Mouse (Mus musculus) neural tube, embryonic 11.5 days (tissue): ENCODE data around the gene Gm525. TPM values are rescaled to one million over a fixed set of nuclear protein-coding genes. Genes with fewer than 3 reads are reported as not detected.
A peak's percentile ranks its signal among the peaks of the same experiment; 100 is the strongest.

ENCODE experiments used
- ATAC-seq: fragments of 200-750 bp; cut with Nextera tagmentation; 2 replicates; pipeline ENCODE4 v1.8.0; 2017; ENCODE audit warnings: moderate number of reproducible peaks, mild to moderate bottlenecking, moderate TSS enrichment, moderate library complexity; ENCODE audit not compliant: insufficient read depth, low FRiP score, low TSS enrichment
- DNase-seq: peaks from one replicate; pipeline ENCODE4 v3.0.0-alpha.2; 2015; ENCODE audit warnings: low spot score
- H3K27ac ChIP-seq: fragments of 300-500 bp; sonication (generic); 2 replicates; pipeline ENCODE4 v1.5.1; 2014; ENCODE audit warnings: low read depth, mild to moderate bottlenecking, low read length
- H3K27me3 ChIP-seq: fragments of 300-500 bp; sonication (generic); 2 replicates; pipeline ENCODE4 v1.6.1; 2014; ENCODE audit warnings: mild to moderate bottlenecking, low read length, mixed read lengths; ENCODE audit not compliant: control insufficient read depth, insufficient read depth
- H3K36me3 ChIP-seq: fragments of 300-500 bp; sonication (generic); 2 replicates; pipeline ENCODE4 v1.6.1; 2014; ENCODE audit warnings: mild to moderate bottlenecking, low read length, moderate library complexity, mixed read lengths; ENCODE audit not compliant: control insufficient read depth, insufficient read depth
- H3K4me1 ChIP-seq: fragments of 300-500 bp; sonication (generic); 2 replicates; pipeline ENCODE4 v1.6.1; 2014; ENCODE audit warnings: low read length, mixed read lengths; ENCODE audit not compliant: control insufficient read depth, insufficient read depth
- H3K4me2 ChIP-seq: fragments of 300-500 bp; sonication (generic); 2 replicates; pipeline ENCODE4 v1.6.1; 2014; ENCODE audit warnings: low read depth, mild to moderate bottlenecking, moderate library complexity
- H3K4me3 ChIP-seq: fragments of 300-500 bp; sonication (generic); 2 replicates; pipeline ENCODE4 v1.5.1; 2014; ENCODE audit warnings: low read depth, low read length
- H3K9ac ChIP-seq: fragments of 300-500 bp; sonication (generic); 2 replicates; pipeline ENCODE4 v1.6.1; 2014; ENCODE audit warnings: mild to moderate bottlenecking, low read length
- H3K9me3 ChIP-seq: fragments of 300-500 bp; sonication (generic); 2 replicates; pipeline ENCODE4 v1.6.1; 2016; ENCODE audit warnings: low read length; ENCODE audit not compliant: control insufficient read depth
- WGBS: fragments of 180-500 bp; shearing (Covaris S2); extraction: QIAGEN DNeasy Blood & Tissue Kit; methylation state at CpG from one replicate; pipeline ENCODE4 v1.1.7; 2014; 5-methylcytosine and 5-hydroxymethylcytosine counted together
- polyA plus RNA-seq: library from polyadenylated mRNA; unstranded; fragments of >200 nt; fragmentation: Nextera tagmentation; extraction: Ambion mirVana; gene quantifications from 2 replicates; pipeline ENCODE4 v1.2.1, GENCODE M21; 2014

The Gm525 gene
- polyA plus RNA-seq, 1 experiment from 2014 or later: not detected

GRCm38 (mm10) chr11:89067301-89067822, 6.3 kb upstream of the Gm525 start:
- no peak for ATAC-seq

GRCm38 (mm10) chr11:89067871-89068490, 5.7 kb upstream of the Gm525 start:
- Histone ChIP-seq H3K4me2 (no peak overlapping the region), H3K27ac (no peak overlapping the region), H3K9ac (no peak overlapping the region), H3K27me3 (no peaks in the 10 kb centered on the region), H3K36me3 (no peaks in the 10 kb centered on the region), H3K4me1 (no peaks in the 10 kb centered on the region), H3K4me3 (no peak overlapping the region), H3K9me3 (no peaks in the 10 kb centered on the region)
- 67% methylated on average over 11 of the region's 11 CpGs for WGBS
- no peak for DNase-seq
- ATAC-seq: no peak

More at GRCm38 (mm10) chr11:89067301-89067822, 6.3 kb upstream of the Gm525 start:
- Histone ChIP-seq H3K9ac (no peak overlapping the region), H3K4me1 (no peaks in the 10 kb centered on the region), H3K36me3 (no peaks in the 10 kb centered on the region), H3K9me3 (no peaks in the 10 kb centered on the region), H3K27ac (no peak overlapping the region), H3K4me2 (no peak overlapping the region), H3K4me3 (no peak overlapping the region), H3K27me3 (no peaks in the 10 kb centered on the region)
- 59% methylated on average over 6 of the region's 6 CpGs for WGBS
- DNase-seq: no peak

DNA sequence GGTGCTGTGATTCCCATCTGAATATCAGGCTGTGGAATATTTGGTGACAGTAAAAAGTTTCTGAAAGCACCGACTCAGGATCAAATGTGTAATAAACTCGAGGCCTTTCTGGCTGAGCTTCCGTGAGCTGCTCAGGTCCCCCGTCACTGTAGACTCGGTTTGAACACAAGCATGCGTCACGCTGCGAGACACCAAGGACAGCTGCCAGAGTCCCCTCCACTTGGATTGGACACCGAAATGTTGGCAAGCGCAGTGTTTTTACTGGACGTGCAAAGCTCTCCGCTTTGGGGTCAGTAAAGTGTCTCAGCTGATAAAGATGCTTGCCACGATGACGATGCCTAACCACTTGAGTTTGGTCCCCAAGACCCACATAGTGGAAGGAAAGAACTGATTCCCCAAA, 5.0 kb upstream of the Gm525 start:
- Histone ChIP-seq H3K4me3 (no peak overlapping the region), H3K27me3 (no peaks in the 10 kb centered on the region), H3K9me3 (no peaks in the 10 kb centered on the region), H3K36me3 (no peaks in the 10 kb centered on the region), H3K4me1 (no peaks in the 10 kb centered on the region), H3K4me2 (no peak overlapping the region), H3K9ac (no peak overlapping the region), H3K27ac (no peak overlapping the region)
- whole genome bisulfite sequencing: 94% methylated on average over 14 of the region's 14 CpGs
- DNase-seq (no peak), ATAC-seq (no peak)

DNA sequence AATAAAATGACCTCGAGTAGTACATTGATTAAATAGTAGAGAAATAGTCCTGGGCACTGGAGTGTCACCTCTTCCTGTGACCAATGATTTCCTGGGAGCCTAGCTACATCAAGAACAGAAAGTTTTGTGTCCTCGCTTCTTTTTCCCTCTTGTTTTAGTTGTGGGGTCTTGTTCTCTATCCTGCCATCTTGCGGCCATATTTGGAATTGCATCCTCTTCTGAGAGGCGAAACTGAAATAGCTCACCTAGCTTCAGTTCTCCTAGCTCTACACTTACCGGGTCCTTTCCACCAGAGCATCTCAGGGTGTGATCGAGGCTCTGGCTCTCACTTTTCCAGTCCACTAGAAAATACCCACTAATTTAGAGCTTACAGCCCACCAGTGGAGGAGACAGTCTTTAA, 4.3 kb upstream of the Gm525 start:
- no peak overlapping the region for H3K9ac ChIP-seq
- no peak overlapping the region for H3K4me2 ChIP-seq
- no peak overlapping the region for H3K27ac ChIP-seq
- no peaks in the 10 kb centered on the region for H3K27me3 ChIP-seq
- H3K9me3 ChIP-seq: no peaks in the 10 kb centered on the region
- no peak for ATAC-seq
- peak; percentile 65 for DNase-seq
- H3K36me3 ChIP-seq: no peaks in the 10 kb centered on the region
- H3K4me3 ChIP-seq: no peak overlapping the region
- no peaks in the 10 kb centered on the region for H3K4me1 ChIP-seq
- 30% methylated on average over 6 of the region's 6 CpGs for WGBS

GRCm38 (mm10) chr11:89071522-89071921, 2.1 kb upstream of the Gm525 start:
- no peak overlapping the region for H3K4me3 ChIP-seq
- H3K9ac ChIP-seq: no peak overlapping the region
- no peaks in the 10 kb centered on the region for H3K4me1 ChIP-seq
- no peaks in the 10 kb centered on the region for H3K27me3 ChIP-seq
- DNase-seq (no peak), ATAC-seq (no peak)
- H3K27ac ChIP-seq: no peak overlapping the region
- no peaks in the 10 kb centered on the region for H3K9me3 ChIP-seq
- no peaks in the 10 kb centered on the region for H3K36me3 ChIP-seq
- 79% methylated on average over 5 of the region's 5 CpGs for WGBS
- no peak overlapping the region for H3K4me2 ChIP-seq

- DNase-seq (no peak), ATAC-seq (no peak)
- H3K4me1 ChIP-seq: no peaks in the 10 kb centered on the region
- H3K9me3 ChIP-seq: no peaks in the 10 kb centered on the region
- H3K4me3 ChIP-seq: no peak overlapping the region
- no peaks in the 10 kb centered on the region for H3K36me3 ChIP-seq
- H3K27ac ChIP-seq: no peak overlapping the region
- no peaks in the 10 kb centered on the region for H3K27me3 ChIP-seq
- H3K4me2 ChIP-seq: no peak overlapping the region
- WGBS: 54% methylated on average over 19 of the region's 19 CpGs
- H3K9ac ChIP-seq: no peak overlapping the region
Measured at GRCm38 (mm10) chr11:89074783-89075413, 1.3 kb downstream of the Gm525 start.

DNA sequence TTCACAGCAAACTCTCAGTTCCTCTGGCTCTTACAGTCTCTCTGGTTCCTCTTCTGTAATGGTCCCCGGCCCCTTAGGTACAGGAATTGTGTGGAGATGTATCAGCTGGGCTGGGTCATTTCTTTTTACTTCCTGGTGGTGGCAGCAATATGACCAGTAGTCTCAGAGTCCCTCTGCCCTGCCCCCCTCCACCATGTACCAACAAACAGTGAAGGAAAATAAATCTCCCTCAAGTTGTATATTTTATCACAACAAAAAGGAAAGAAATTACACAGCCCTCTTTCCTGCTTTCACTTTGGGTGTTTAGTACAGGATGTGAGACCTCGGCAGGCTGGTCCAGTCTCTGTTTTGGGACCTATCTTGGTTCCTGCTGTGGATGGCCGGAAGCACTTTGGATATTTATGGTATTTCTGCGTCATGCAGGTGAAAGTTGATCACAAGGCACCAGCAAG, 2.8 kb downstream of the Gm525 start:
- no peak for ATAC-seq

DNA sequence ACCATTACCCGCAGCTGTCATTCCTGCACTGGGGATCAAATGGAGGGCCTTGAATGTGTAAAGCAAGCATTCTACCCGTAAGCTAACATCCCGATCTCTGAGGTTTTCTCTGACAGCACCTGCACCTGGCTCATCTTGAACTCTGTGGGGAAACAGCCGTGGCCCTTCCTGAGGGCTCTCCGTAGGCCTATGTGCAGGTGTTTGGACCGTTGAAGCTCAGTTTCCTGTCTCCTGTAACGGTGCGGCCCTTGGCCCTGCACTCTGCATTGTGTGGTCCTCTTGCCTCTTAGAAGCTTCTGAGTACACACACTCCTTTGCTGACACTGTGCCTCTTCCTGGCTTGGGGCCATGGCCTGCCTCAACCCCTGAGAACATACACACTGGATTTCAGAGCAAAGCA, 4.0 kb downstream of the Gm525 start:
- Histone ChIP-seq H3K4me3 (no peak overlapping the region), H3K9me3 (no peaks in the 10 kb centered on the region), H3K9ac (no peak overlapping the region), H3K36me3 (no peaks in the 10 kb centered on the region), H3K4me2 (no peak overlapping the region), H3K27ac (no peak overlapping the region), H3K27me3 (no peaks in the 10 kb centered on the region), H3K4me1 (no peaks in the 10 kb centered on the region)
- no peak for ATAC-seq
- DNase-seq: no peak
- 86% methylated on average over 8 of the region's 8 CpGs for WGBS

More for the DNA sequence above, 2.8 kb downstream of the Gm525 start:
- no peak for DNase-seq
- no peak overlapping the region for H3K4me3 ChIP-seq
- H3K9me3 ChIP-seq: no peaks in the 10 kb centered on the region
- H3K4me2 ChIP-seq: no peak overlapping the region
- H3K4me1 ChIP-seq: no peaks in the 10 kb centered on the region
- H3K27ac ChIP-seq: no peak overlapping the region
- H3K27me3 ChIP-seq: no peaks in the 10 kb centered on the region
- H3K9ac ChIP-seq: no peak overlapping the region
- no peaks in the 10 kb centered on the region for H3K36me3 ChIP-seq
- 82% methylated on average over 4 of the region's 4 CpGs for WGBS

GRCm38 (mm10) chr11:89078305-89078704, 4.7 kb downstream of the Gm525 start:
- no peaks in the 10 kb centered on the region for H3K9me3 ChIP-seq
- DNase-seq (no peak), ATAC-seq (no peak)
- no peak overlapping the region for H3K4me3 ChIP-seq
- no peak overlapping the region for H3K9ac ChIP-seq
- H3K4me1 ChIP-seq: no peaks in the 10 kb centered on the region
- WGBS: 90% methylated on average over 3 of the region's 3 CpGs
- no peaks in the 10 kb centered on the region for H3K36me3 ChIP-seq
- no peak overlapping the region for H3K4me2 ChIP-seq
- no peaks in the 10 kb centered on the region for H3K27me3 ChIP-seq
- no peak overlapping the region for H3K27ac ChIP-seq
